Mouse (Mus musculus) midbrain, embryonic 11.5 days (tissue): Measurements from ENCODE around the gene Trpd52l3. TPM values are rescaled to one million over a fixed set of nuclear protein-coding genes. Genes with fewer than 3 reads are reported as not detected.

Source experiments
- ATAC-seq: fragments of 200-750 bp; cut with Nextera tagmentation; 2 replicates; pipeline ENCODE4 v1.8.0; 2017; ENCODE audit warnings: moderate TSS enrichment, moderate library complexity; ENCODE audit not compliant: low FRiP score
- DNase-seq: peaks from one replicate; pipeline ENCODE4 v3.0.0; 2015; ENCODE audit warnings: low spot score; ENCODE audit errors: missing footprints
- H3K27ac ChIP-seq: fragments of 300-500 bp; sonication (generic); 2 replicates; pipeline ENCODE4 v1.5.1; 2014; ENCODE audit warnings: low read depth, low read length
- H3K27me3 ChIP-seq: fragments of 300-500 bp; sonication (generic); 2 replicates; pipeline ENCODE4 v1.6.1; 2014; ENCODE audit warnings: mild to moderate bottlenecking, low read length, moderate library complexity, mixed read lengths; ENCODE audit not compliant: control insufficient read depth, insufficient read depth
- H3K36me3 ChIP-seq: fragments of 300-500 bp; sonication (generic); 2 replicates; pipeline ENCODE4 v1.6.1; 2014; ENCODE audit warnings: mild to moderate bottlenecking, low read length, moderate library complexity, mixed read lengths; ENCODE audit not compliant: control insufficient read depth, insufficient read depth
- H3K4me1 ChIP-seq: fragments of 300-500 bp; sonication (generic); 2 replicates; pipeline ENCODE4 v1.6.1; 2014; ENCODE audit warnings: low read length; ENCODE audit not compliant: control insufficient read depth, insufficient read depth
- H3K4me2 ChIP-seq: fragments of 300-500 bp; sonication (generic); 2 replicates; pipeline ENCODE4 v1.6.1; 2014; ENCODE audit warnings: mild to moderate bottlenecking, moderate library complexity
- H3K4me3 ChIP-seq: fragments of 300-500 bp; sonication (generic); 2 replicates; pipeline ENCODE4 v1.5.1; 2014; ENCODE audit warnings: low read depth, low read length
- H3K9ac ChIP-seq: fragments of 300-500 bp; sonication (generic); 2 replicates; pipeline ENCODE4 v1.6.1; 2014; ENCODE audit warnings: low read length
- H3K9me3 ChIP-seq: fragments of 300-500 bp; sonication (generic); 2 replicates; pipeline ENCODE4 v1.6.1; 2016; ENCODE audit warnings: low read length; ENCODE audit not compliant: control insufficient read depth
- WGBS: fragments of 180-500 bp; shearing (Covaris S2); extraction: QIAGEN DNeasy Blood & Tissue Kit; methylation state at CpG from one replicate; pipeline ENCODE4 v1.1.7; 2014; 5-methylcytosine and 5-hydroxymethylcytosine counted together
- polyA plus RNA-seq: library from polyadenylated mRNA; unstranded; fragments of >200 nt; fragmentation: Nextera tagmentation; extraction: Ambion mirVana; gene quantifications from 2 replicates; pipeline ENCODE4 v1.2.1, GENCODE M21; 2014

Gene Trpd52l3
- polyA plus RNA-seq, 1 experiment from 2014 or later: not detected

GRCm38 (mm10) chr19:29979452-29980089 is 24.0 kb upstream of the Trpd52l3 start:
- H3K4me1 ChIP-seq: no peaks in the 10 kb centered on the region
- H3K27me3 ChIP-seq: no peaks in the 10 kb centered on the region
- no peaks in the 10 kb centered on the region for H3K36me3 ChIP-seq
- no peak overlapping the region for H3K4me3 ChIP-seq
- H3K4me2 ChIP-seq: no peak overlapping the region
- 84% methylated on average over 8 of the region's 8 CpGs for WGBS
- H3K9ac ChIP-seq: no peak overlapping the region
- H3K9me3 ChIP-seq: no peaks in the 10 kb centered on the region
- ATAC-seq (no peak), DNase-seq (no peak)
- H3K27ac ChIP-seq: no peak overlapping the region

- no peak overlapping the region for H3K4me3 ChIP-seq
- ATAC-seq: no peak
- 72% methylated on average over 16 of the region's 16 CpGs for WGBS
Measured at GRCm38 (mm10) chr19:29984208-29985005, 19.2 kb upstream of the Trpd52l3 start.

GRCm38 (mm10) chr19:29986464-29987091 is 17.0 kb upstream of the Trpd52l3 start:
- Histone ChIP-seq H3K9ac (no peak overlapping the region), H3K27me3 (no peaks in the 10 kb centered on the region), H3K27ac (no peak overlapping the region), H3K4me1 (no peaks in the 10 kb centered on the region), H3K36me3 (no peaks in the 10 kb centered on the region), H3K9me3 (no peaks in the 10 kb centered on the region), H3K4me2 (no peak overlapping the region), H3K4me3 (no peak overlapping the region)
- 87% methylated on average over 12 of the region's 12 CpGs for whole genome bisulfite sequencing
- DNase-seq: no peak
- ATAC-seq: no peak

More at GRCm38 (mm10) chr19:29984208-29985005, 19.2 kb upstream of the Trpd52l3 start:
- no peaks in the 10 kb centered on the region for H3K36me3 ChIP-seq
- H3K27me3 ChIP-seq: no peaks in the 10 kb centered on the region
- no peak overlapping the region for H3K27ac ChIP-seq
- no peaks in the 10 kb centered on the region for H3K4me1 ChIP-seq
- H3K9ac ChIP-seq: no peak overlapping the region
- H3K9me3 ChIP-seq: no peaks in the 10 kb centered on the region
- H3K4me2 ChIP-seq: no peak overlapping the region
- no peak for DNase-seq

- no peaks in the 10 kb centered on the region for H3K36me3 ChIP-seq
- peaks cover 5% of the 10 kb centered on the region; the same call in 1 of the 2 replicates for H3K4me1 ChIP-seq
- no peaks in the 10 kb centered on the region for H3K9me3 ChIP-seq
- no peak overlapping the region for H3K4me2 ChIP-seq
- no peak overlapping the region for H3K4me3 ChIP-seq
- no peak overlapping the region for H3K27ac ChIP-seq
- DNase-seq (no peak), ATAC-seq (peak; percentile 61)
- H3K27me3 ChIP-seq: no peaks in the 10 kb centered on the region
- no peak overlapping the region for H3K9ac ChIP-seq
- 45% methylated on average over 12 of the region's 12 CpGs for WGBS
Measured at GRCm38 (mm10) chr19:30000406-30001365, 2.9 kb upstream of the Trpd52l3 start.

- no peak overlapping the region for H3K27ac ChIP-seq
- H3K4me2 ChIP-seq: no peak overlapping the region
- H3K4me1 ChIP-seq: peaks cover 5% of the 10 kb centered on the region; the same call in 1 of the 2 replicates
- no peaks in the 10 kb centered on the region for H3K36me3 ChIP-seq
- no peaks in the 10 kb centered on the region for H3K9me3 ChIP-seq
- 86% methylated on average over 6 of the region's 6 CpGs for WGBS
- ATAC-seq (no peak), DNase-seq (no peak)
- no peaks in the 10 kb centered on the region for H3K27me3 ChIP-seq
- H3K4me3 ChIP-seq: no peak overlapping the region
- no peak overlapping the region for H3K9ac ChIP-seq
Measured at GRCm38 (mm10) chr19:30001550-30001949, 2.0 kb upstream of the Trpd52l3 start.

GRCm38 (mm10) chr19:30006371-30006770 is 2.8 kb downstream of the Trpd52l3 start:
- DNase-seq (no peak), ATAC-seq (no peak)
- no peaks in the 10 kb centered on the region for H3K36me3 ChIP-seq
- H3K4me2 ChIP-seq: no peak overlapping the region
- no peak overlapping the region for H3K4me3 ChIP-seq
- no peaks in the 10 kb centered on the region for H3K27me3 ChIP-seq
- no peak overlapping the region for H3K9ac ChIP-seq
- H3K9me3 ChIP-seq: no peaks in the 10 kb centered on the region
- H3K4me1 ChIP-seq: no peaks in the 10 kb centered on the region
- H3K27ac ChIP-seq: no peak overlapping the region
- WGBS: 68% methylated on average over 3 of the region's 3 CpGs

GRCm38 (mm10) chr19:30010520-30011296 is 7.1 kb downstream of the Trpd52l3 start:
- H3K9ac ChIP-seq: no peak overlapping the region
- no peaks in the 10 kb centered on the region for H3K4me1 ChIP-seq
- whole genome bisulfite sequencing: 83% methylated on average over 13 of the region's 13 CpGs
- H3K27me3 ChIP-seq: no peaks in the 10 kb centered on the region
- H3K36me3 ChIP-seq: no peaks in the 10 kb centered on the region
- H3K9me3 ChIP-seq: no peaks in the 10 kb centered on the region
- no peak overlapping the region for H3K27ac ChIP-seq
- no peak overlapping the region for H3K4me2 ChIP-seq
- no peak overlapping the region for H3K4me3 ChIP-seq
- DNase-seq (no peak), ATAC-seq (no peak)

GRCm38 (mm10) chr19:30014331-30014730 is 10.7 kb downstream of the Trpd52l3 start:
- Histone ChIP-seq H3K27ac (no peak overlapping the region), H3K27me3 (no peaks in the 10 kb centered on the region), H3K4me3 (no peak overlapping the region), H3K4me2 (no peak overlapping the region), H3K4me1 (no peaks in the 10 kb centered on the region), H3K9me3 (no peaks in the 10 kb centered on the region), H3K9ac (no peak overlapping the region), H3K36me3 (no peaks in the 10 kb centered on the region)
- 83% methylated on average over 3 of the region's 3 CpGs for WGBS
- no peak for ATAC-seq
- DNase-seq: no peak
